Mouse (Mus musculus) G1E (cell line): ENCODE data around the gene Spats2.

Experiments
- CTCF ChIP-seq: IDR thresholded peaks from 2 replicates; pipeline ENCODE4 v1.5.1; 2012; ENCODE audit warnings: low read depth, low read length, inconsistent platforms, mixed read lengths
- GATA1 ChIP-seq: IDR thresholded peaks from 2 replicates; pipeline ENCODE4 v1.6.1; 2012; ENCODE audit warnings: borderline replicate concordance, low read length, inconsistent platforms, mixed read lengths
- POLR2AphosphoS5 ChIP-seq: IDR thresholded peaks from 2 replicates; pipeline ENCODE4 v1.6.1; 2012; ENCODE audit warnings: low read depth, low read length, inconsistent platforms; ENCODE audit not compliant: insufficient replicate concordance
- TAL1 ChIP-seq: conservative IDR thresholded peaks from 2 replicates; pipeline ENCODE4 v1.6.1; 2012; ENCODE audit warnings: low read depth, low read length, inconsistent platforms, mixed read lengths

GRCm38 (mm10) chr15:99194358-99194757, 68.6 kb downstream of the Spats2 start:
- no peak for TF ChIP-seq GATA1
- no peak for TF ChIP-seq CTCF
- TF ChIP-seq POLR2AphosphoS5, result no peak
- no peak for TF ChIP-seq TAL1
